Mouse (Mus musculus): ENCODE results near the gene Slc29a3. TPM values are rescaled to one million over a fixed set of nuclear protein-coding genes. Genes with fewer than 3 reads are reported as not detected.
"Not testable (repeated sequence)": the region's sequence is repeated elsewhere in the genome, so short reads cannot be mapped to it uniquely, and the experiment has no call there.

Slc29a3 gene
- total RNA-seq, 2 experiments from 2014 or later: 26.7 to 32.3 TPM

- DNase-seq (ENCODE audit: low spot score in 2 of 2): no peak
Observed at GRCm38 (mm10) chr10:60731742-60732141, 20.9 kb downstream of the Slc29a3 start.

- DNase-seq (ENCODE audit: low spot score in 2 of 2): no peak
Observed at GRCm38 (mm10) chr10:60727301-60727700, 25.3 kb downstream of the Slc29a3 start.

GRCm38 (mm10) chr10:60726896-60727295, 25.7 kb downstream of the Slc29a3 start:
- DNase-seq (ENCODE audit: low spot score in 2 of 2): no peak

GRCm38 (mm10) chr10:60724496-60724895, 28.1 kb downstream of the Slc29a3 start:
- no peak for DNase-seq (ENCODE audit: low spot score in 2 of 2)

- no peak for DNase-seq (ENCODE audit: low spot score in 2 of 2)
Observed at GRCm38 (mm10) chr10:60723345-60723744, 29.2 kb downstream of the Slc29a3 start.

GRCm38 (mm10) chr10:60721640-60722039, 31.0 kb downstream of the Slc29a3 start:
- DNase-seq (ENCODE audit: low spot score in 2 of 2): no peak

GRCm38 (mm10) chr10:60720461-60720860, 32.1 kb downstream of the Slc29a3 start:
- DNase-seq (ENCODE audit: low spot score in 2 of 2): no peak

GRCm38 (mm10) chr10:60718491-60718890, 34.1 kb downstream of the Slc29a3 start:
- no peak for DNase-seq (ENCODE audit: low spot score in 2 of 2)

GRCm38 (mm10) chr10:60716449-60716848, 36.1 kb downstream of the Slc29a3 start:
- DNase-seq (ENCODE audit: low spot score in 2 of 2): no peak

- DNase-seq (ENCODE audit: low spot score in 2 of 2): not testable (repeated sequence)
Observed at GRCm38 (mm10) chr10:60712299-60712698, 40.3 kb downstream of the Slc29a3 start.

- no peak for DNase-seq (ENCODE audit: low spot score in 2 of 2)
Observed at GRCm38 (mm10) chr10:60708837-60709236, 43.8 kb downstream of the Slc29a3 start.

GRCm38 (mm10) chr10:60706268-60706667, 46.3 kb downstream of the Slc29a3 start:
- DNase-seq (ENCODE audit: low spot score in 2 of 2): no peak

- DNase-seq (ENCODE audit: low spot score in 2 of 2): no peak
Observed at GRCm38 (mm10) chr10:60705134-60705533, 47.5 kb downstream of the Slc29a3 start.

- DNase-seq (ENCODE audit: low spot score in 2 of 2): no peak
Observed at GRCm38 (mm10) chr10:60697775-60698174, 54.8 kb downstream of the Slc29a3 start.

GRCm38 (mm10) chr10:60696975-60697374, 55.6 kb downstream of the Slc29a3 start:
- peak; percentile 54 to 56 for DNase-seq (ENCODE audit: low spot score in 2 of 2)

- no peak for DNase-seq (ENCODE audit: low spot score in 2 of 2)
Observed at GRCm38 (mm10) chr10:60696390-60696789, 56.2 kb downstream of the Slc29a3 start, which contains the start of gene Cdh23. Gene Cdh23, minus strand, starts transcription at chr10:60696490.

GRCm38 (mm10) chr10:60691671-60692390, 60.8 kb downstream of the Slc29a3 start:
- DNase-seq (ENCODE audit: low spot score in 2 of 2): no peak

- no peak for DNase-seq (ENCODE audit: low spot score in 2 of 2)
Observed at GRCm38 (mm10) chr10:60690960-60691359, 61.6 kb downstream of the Slc29a3 start.

- no peak for DNase-seq (ENCODE audit: low spot score in 2 of 2)
Observed at GRCm38 (mm10) chr10:60689396-60689795, 63.2 kb downstream of the Slc29a3 start.

- peak in 1 of 2 experiments; percentile 10 for DNase-seq (ENCODE audit: low spot score in 2 of 2)
Observed at GRCm38 (mm10) chr10:60687011-60687776, 65.4 kb downstream of the Slc29a3 start.

GRCm38 (mm10) chr10:60686641-60686975, 66.0 kb downstream of the Slc29a3 start:
- DNase-seq (ENCODE audit: low spot score in 2 of 2): no peak

Data from adrenal gland, postnatal 4 days (tissue).